Mouse (Mus musculus) forebrain, postnatal 0 days (tissue): ENCODE results near the gene Ntng1. TPM values are rescaled to one million over a fixed set of nuclear protein-coding genes. Genes with fewer than 3 reads are reported as not detected.

ENCODE experiments used
- ATAC-seq: fragments of 200-750 bp; cut with Nextera tagmentation; 2 replicates; pipeline ENCODE4 v1.8.0; 2017; ENCODE audit warnings: mild to moderate bottlenecking, moderate library complexity
- DNase-seq: peaks from one replicate; pipeline ENCODE4 v3.0.0-alpha.2; 2015
- H3K27ac ChIP-seq: fragments of 300-500 bp; sonication (generic); 2 replicates; pipeline ENCODE4 v1.5.1; 2014; ENCODE audit warnings: low read depth, mild to moderate bottlenecking, antibody characterized with exemption, low read length, moderate library complexity, mixed read lengths
- H3K27me3 ChIP-seq: fragments of 300-500 bp; sonication (generic); 2 replicates; pipeline ENCODE4 v1.6.1; 2014; ENCODE audit warnings: mild to moderate bottlenecking, low read length, mixed read lengths; ENCODE audit not compliant: insufficient read depth
- H3K36me3 ChIP-seq: fragments of 300-500 bp; sonication (generic); 2 replicates; pipeline ENCODE4 v1.6.1; 2014; ENCODE audit warnings: mild to moderate bottlenecking, moderate library complexity; ENCODE audit not compliant: insufficient read depth
- H3K4me1 ChIP-seq: fragments of 300-500 bp; sonication (generic); 2 replicates; pipeline ENCODE4 v1.6.1; 2014; ENCODE audit warnings: antibody characterized with exemption; ENCODE audit not compliant: insufficient read depth
- H3K4me2 ChIP-seq: fragments of 300-500 bp; sonication (generic); 2 replicates; pipeline ENCODE4 v1.6.1; 2014; ENCODE audit warnings: low read depth, mild to moderate bottlenecking, moderate library complexity
- H3K4me3 ChIP-seq: fragments of 300-500 bp; sonication (generic); 2 replicates; pipeline ENCODE4 v1.5.1; 2014; ENCODE audit warnings: low read depth, low read length, mixed read lengths
- H3K9ac ChIP-seq: fragments of 300-500 bp; sonication (generic); 2 replicates; pipeline ENCODE4 v1.6.1; 2014; ENCODE audit warnings: mild to moderate bottlenecking
- H3K9me3 ChIP-seq: fragments of 300-500 bp; sonication (generic); 2 replicates; pipeline ENCODE4 v1.6.1; 2016; ENCODE audit warnings: low read length
- CTCF ChIP-seq: sonication (generic); IDR thresholded peaks from 2 replicates; pipeline ENCODE4 v1.5.1; 2016; ENCODE audit warnings: antibody characterized with exemption, control low read depth, low read depth
- WGBS: fragments of 180-500 bp; shearing (Covaris S2); extraction: QIAGEN DNeasy Blood & Tissue Kit; methylation state at CpG from one replicate; pipeline ENCODE4 v1.1.7; 2014; 5-methylcytosine and 5-hydroxymethylcytosine counted together
- polyA plus RNA-seq: library from polyadenylated mRNA; unstranded; fragments of >200 nt; fragmentation: Nextera tagmentation; extraction: Ambion mirVana; gene quantifications from 2 replicates; pipeline ENCODE4 v1.2.1, GENCODE M21; 2015
- total RNA-seq: library from RNA; depleted of rRNA; stranded (reverse); fragments of >200 nt; gene quantifications from 2 replicates; pipeline ENCODE4 v1.2.3, GENCODE M21; 2014

The Ntng1 gene
- total and polyA plus RNA-seq, 2 experiments from 2014 or later = 32.9 to 34.5 TPM

DNA sequence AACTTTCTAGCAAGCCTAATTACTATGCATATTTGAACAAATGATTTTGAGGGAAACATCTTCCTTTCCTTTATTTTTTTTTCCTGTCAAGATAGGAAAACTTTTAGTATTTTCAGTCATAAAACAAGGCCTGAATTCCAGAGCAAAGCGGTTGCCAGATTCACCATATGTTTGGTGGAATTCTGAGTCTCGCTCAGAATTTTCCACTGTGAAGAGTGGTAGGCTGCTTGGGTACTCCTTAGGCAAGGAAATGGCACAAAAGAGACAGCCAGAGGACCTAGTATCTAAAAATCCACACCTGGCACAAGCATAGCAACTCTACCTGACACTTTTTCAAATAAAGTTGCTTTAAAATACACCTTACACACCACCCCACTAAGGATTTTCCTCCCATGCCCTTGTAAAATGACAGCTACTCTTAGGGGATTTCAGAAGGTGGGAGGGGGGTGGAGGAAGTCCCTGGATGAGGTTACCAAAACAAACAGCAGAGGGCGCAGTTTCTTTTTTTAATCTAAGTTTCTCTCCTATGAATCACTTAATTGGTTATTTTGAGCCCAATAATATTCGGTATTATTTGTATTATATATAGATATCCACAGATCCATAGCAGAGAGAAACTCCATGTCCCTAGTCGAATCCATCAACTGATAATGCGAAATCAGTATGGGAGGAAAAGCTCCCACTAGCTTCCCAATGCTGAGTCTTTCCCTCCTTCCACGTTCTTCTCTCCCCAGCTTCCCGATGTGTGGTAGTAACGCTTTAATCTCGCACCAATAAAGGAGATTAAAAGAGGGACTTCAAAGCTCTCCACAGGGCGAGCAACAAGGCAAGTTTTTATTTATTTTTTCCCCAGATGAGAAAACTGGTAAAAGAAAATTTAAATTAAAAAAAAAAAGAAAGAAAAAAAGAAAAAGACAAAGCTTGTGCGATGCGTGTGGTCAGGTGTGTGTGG, 2.2 kb downstream of the Ntng1 start:
- peak; percentile 64; the same call in 1 of the 2 replicates for ATAC-seq
- no peaks in the 10 kb centered on the region; the same call in 1 of the 2 replicates for H3K27me3 ChIP-seq

DNA sequence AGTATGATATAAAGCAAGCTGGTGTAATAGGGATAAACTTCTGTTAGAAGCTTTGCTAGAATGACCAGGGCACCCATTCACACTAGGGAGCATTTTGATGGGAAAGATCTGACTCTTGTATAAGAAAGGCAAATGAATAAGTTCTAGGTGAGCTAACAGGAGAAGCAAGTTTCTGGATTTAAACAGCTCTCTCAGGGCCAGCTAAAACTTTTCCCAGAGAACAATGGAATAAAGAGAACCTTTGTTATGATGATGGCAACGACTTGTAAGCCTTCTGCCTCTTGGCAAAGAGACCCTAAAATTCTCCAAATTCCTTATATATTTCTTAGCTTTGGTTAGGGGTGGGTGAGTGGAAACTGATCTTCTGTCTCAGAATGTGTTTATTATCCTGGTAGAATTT, 7.7 kb downstream of the Ntng1 start:
- Histone ChIP-seq H3K9ac (no peak overlapping the region), H3K27me3 (no peaks in the 10 kb centered on the region), H3K27ac (no peak overlapping the region), H3K4me1 (no peaks in the 10 kb centered on the region), H3K4me3 (no peak overlapping the region), H3K9me3 (no peaks in the 10 kb centered on the region), H3K36me3 (no peaks in the 10 kb centered on the region), H3K4me2 (no peak overlapping the region)
- no peak for TF ChIP-seq CTCF
- DNase-seq = no peak
- no peak for ATAC-seq
- WGBS = 14% methylated on average over 1 of the region's 1 CpGs

More for the DNA sequence above, 2.2 kb downstream of the Ntng1 start:
- no peaks in the 10 kb centered on the region for H3K9me3 ChIP-seq
- peak overlapping the region; percentile 51 for H3K9ac ChIP-seq
- peak overlapping the region; percentile 80 for H3K4me2 ChIP-seq
- 2% methylated on average over 13 of the region's 13 CpGs for WGBS
- H3K27ac ChIP-seq = no peak overlapping the region
- H3K4me1 ChIP-seq = no peaks in the 10 kb centered on the region
- peak; percentile 67 for TF ChIP-seq CTCF
- DNase-seq = peak; percentile 87
- H3K36me3 ChIP-seq = no peaks in the 10 kb centered on the region
- H3K4me3 ChIP-seq = peak overlapping the region; percentile 67

DNA sequence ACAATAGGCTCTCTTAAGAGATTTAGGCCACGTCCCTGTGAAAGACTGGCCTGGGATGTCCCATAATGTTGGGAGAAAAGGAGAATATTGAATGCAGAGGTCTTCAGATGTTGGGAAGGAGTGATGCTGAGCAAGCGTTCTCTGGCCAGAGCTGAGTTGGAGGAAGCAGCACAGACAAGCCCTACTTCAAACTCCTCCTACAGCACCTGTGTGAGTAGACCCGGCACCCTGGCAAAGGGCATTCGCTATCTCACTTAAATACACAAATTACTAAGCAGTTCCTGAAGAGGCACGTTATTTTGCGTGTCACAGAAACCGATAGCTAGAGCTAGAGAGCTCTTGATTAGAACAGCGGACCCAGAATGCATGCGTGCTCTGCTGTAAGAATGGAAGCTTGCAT, 10.7 kb downstream of the Ntng1 start:
- no peak for ATAC-seq
- no peak overlapping the region for H3K4me3 ChIP-seq
- H3K27ac ChIP-seq = no peak overlapping the region
- no peaks in the 10 kb centered on the region for H3K27me3 ChIP-seq
- H3K9me3 ChIP-seq = no peaks in the 10 kb centered on the region
- no peaks in the 10 kb centered on the region for H3K36me3 ChIP-seq
- H3K4me2 ChIP-seq = no peak overlapping the region
- no peak for DNase-seq
- no peak for TF ChIP-seq CTCF
- H3K4me1 ChIP-seq = no peaks in the 10 kb centered on the region
- WGBS = 85% methylated on average over 9 of the region's 9 CpGs
- no peak overlapping the region for H3K9ac ChIP-seq

DNA sequence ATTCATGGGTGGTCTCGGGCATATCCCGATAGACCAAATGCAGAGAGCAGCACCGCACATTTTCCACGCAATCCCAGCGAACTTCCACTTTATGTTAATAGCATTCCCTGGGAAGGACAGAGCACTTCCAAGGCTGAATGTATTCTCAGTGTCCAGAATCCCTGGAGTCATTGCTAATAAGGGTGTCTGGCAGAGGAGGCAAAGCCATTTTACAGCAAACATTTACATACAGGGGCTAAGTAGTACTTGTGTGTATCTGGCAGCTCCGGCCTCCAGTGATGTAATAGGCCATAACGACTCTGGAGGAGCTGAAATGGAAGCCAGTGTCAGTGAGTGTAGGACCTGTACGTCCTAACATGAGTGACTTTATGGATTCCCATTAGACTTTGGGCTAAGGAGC, 11.5 kb downstream of the Ntng1 start:
- H3K36me3 ChIP-seq = no peaks in the 10 kb centered on the region
- no peaks in the 10 kb centered on the region for H3K4me1 ChIP-seq
- TF ChIP-seq CTCF = no peak
- no peaks in the 10 kb centered on the region for H3K9me3 ChIP-seq
- no peak overlapping the region for H3K27ac ChIP-seq
- H3K9ac ChIP-seq = no peak overlapping the region
- H3K27me3 ChIP-seq = no peaks in the 10 kb centered on the region
- no peak for DNase-seq
- H3K4me3 ChIP-seq = no peak overlapping the region
- 57% methylated on average over 8 of the region's 8 CpGs for WGBS
- H3K4me2 ChIP-seq = no peak overlapping the region
- ATAC-seq = no peak

DNA sequence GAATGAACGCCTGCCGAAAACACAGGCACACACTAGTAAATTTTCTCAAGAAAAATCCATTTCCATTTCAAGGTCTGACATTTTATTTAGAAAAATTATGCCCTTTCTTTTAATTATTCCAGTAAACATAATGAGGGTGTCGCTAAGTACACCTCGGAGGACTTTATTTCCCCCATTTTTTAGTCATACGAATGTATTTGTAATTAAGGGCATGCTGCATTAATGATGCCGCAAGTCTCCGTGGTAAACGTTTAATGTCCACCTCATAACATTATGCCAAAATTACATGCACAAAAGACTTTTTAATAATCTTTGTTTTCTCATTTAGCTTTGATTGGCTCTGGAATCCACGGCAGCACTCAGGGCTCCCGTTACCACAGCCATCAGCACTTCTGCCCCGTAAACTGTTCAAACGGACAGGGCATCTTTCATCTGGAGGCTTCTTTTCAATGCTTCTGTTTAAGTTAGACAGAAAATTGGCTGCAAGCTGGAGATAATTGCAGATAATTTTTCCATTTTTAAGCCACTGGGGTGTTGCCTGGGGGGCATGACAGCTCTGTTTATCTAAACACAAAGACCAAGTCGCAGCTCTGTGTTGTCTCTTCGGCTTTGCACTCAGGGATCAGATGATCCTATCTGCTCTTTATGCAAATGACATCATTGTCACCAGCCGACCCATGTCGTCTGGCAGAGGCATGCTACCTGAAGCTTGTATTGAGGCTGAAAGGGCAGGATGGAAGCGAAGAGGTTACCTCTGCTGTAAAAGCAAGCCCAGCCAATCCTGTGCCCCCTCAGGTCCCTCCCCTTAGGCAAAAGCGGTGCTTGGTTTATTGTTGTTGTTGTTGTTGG, 12.5 kb downstream of the Ntng1 start:
- 35% methylated on average over 18 of the region's 18 CpGs for WGBS
- peak overlapping the region; percentile 14 for H3K4me2 ChIP-seq
- H3K4me3 ChIP-seq = no peak overlapping the region
- no peaks in the 10 kb centered on the region for H3K27me3 ChIP-seq
- ATAC-seq (peak; percentile 42; the same call in 1 of the 2 replicates), DNase-seq (no peak)
- TF ChIP-seq CTCF = no peak
- no peaks in the 10 kb centered on the region for H3K9me3 ChIP-seq
- H3K4me1 ChIP-seq = no peaks in the 10 kb centered on the region
- no peaks in the 10 kb centered on the region for H3K36me3 ChIP-seq
- H3K9ac ChIP-seq = 0 out of 2 replicates have a peak overlapping the region, but pooled peaks have one; percentile 6
- H3K27ac ChIP-seq = no peak overlapping the region

DNA sequence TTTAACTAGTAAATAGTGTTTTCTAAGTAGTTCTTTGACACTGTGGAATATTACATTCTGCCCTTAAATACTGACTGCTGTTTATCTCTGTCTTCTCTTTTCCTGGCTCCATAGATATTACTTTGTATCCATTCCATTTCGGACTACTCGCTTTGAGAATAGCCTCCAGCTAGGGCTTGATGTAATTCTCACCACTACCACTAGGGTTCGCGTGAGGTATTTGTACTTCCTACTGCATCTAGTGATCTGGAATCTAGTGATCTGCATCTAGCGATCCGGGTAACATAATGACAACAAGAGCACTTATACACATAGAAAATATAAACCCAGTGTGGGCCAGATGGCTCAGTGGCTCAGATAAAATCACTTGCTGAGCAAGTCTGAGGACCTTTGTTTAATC, 14.2 kb downstream of the Ntng1 start:
- no peak overlapping the region for H3K9ac ChIP-seq
- H3K4me3 ChIP-seq = no peak overlapping the region
- ATAC-seq (no peak), DNase-seq (no peak)
- no peaks in the 10 kb centered on the region for H3K4me1 ChIP-seq
- no peak overlapping the region for H3K27ac ChIP-seq
- no peaks in the 10 kb centered on the region for H3K27me3 ChIP-seq
- H3K36me3 ChIP-seq = no peaks in the 10 kb centered on the region
- no peaks in the 10 kb centered on the region for H3K9me3 ChIP-seq
- peak; percentile 42 for TF ChIP-seq CTCF
- no peak overlapping the region for H3K4me2 ChIP-seq
- 69% methylated on average over 6 of the region's 6 CpGs for whole genome bisulfite sequencing
